Mouse (Mus musculus) hindbrain, embryonic 16.5 days (tissue): ENCODE measurements at regions not wholly inside any gene's neighbourhood (a gene's known extent, or its start where the extent isn't known, plus 50 kb on each side); places are given as distances from the start of the nearest gene placed in this dataset.

Experiments used
- ATAC-seq: fragments of 200-750 bp; cut with Nextera tagmentation; 2 replicates; pipeline ENCODE4 v1.8.0; 2017; ENCODE audit warnings: moderate TSS enrichment, moderate library complexity
- H3K27ac ChIP-seq: fragments of 300-500 bp; sonication (generic); 2 replicates; pipeline ENCODE4 v1.5.1; 2014; ENCODE audit warnings: low read depth, mild to moderate bottlenecking, control low read depth, low read length, moderate library complexity
- H3K27me3 ChIP-seq: fragments of 300-500 bp; sonication (generic); replicated peaks from 2 replicates; pipeline ENCODE4 v1.6.1; 2014; ENCODE audit warnings: low read length; ENCODE audit not compliant: control insufficient read depth, insufficient read depth
- H3K36me3 ChIP-seq: fragments of 300-500 bp; sonication (generic); 2 replicates; pipeline ENCODE4 v1.6.1; 2014; ENCODE audit warnings: mild to moderate bottlenecking, low read length, moderate library complexity, mixed read lengths; ENCODE audit not compliant: control insufficient read depth, insufficient read depth
- H3K4me1 ChIP-seq: fragments of 300-500 bp; sonication (generic); 2 replicates; pipeline ENCODE4 v1.6.1; 2014; ENCODE audit warnings: low read depth, low read length; ENCODE audit not compliant: control insufficient read depth, insufficient read depth
- H3K4me2 ChIP-seq: fragments of 300-500 bp; sonication (generic); 2 replicates; pipeline ENCODE4 v1.6.1; 2014; ENCODE audit warnings: mild to moderate bottlenecking, low read length, control low read depth, moderate library complexity
- H3K4me3 ChIP-seq: fragments of 300-500 bp; sonication (generic); 2 replicates; pipeline ENCODE4 v1.5.1; 2014; ENCODE audit warnings: mild to moderate bottlenecking, low read length, control low read depth, moderate library complexity
- H3K9ac ChIP-seq: fragments of 300-500 bp; sonication (generic); 2 replicates; pipeline ENCODE4 v1.6.1; 2014; ENCODE audit warnings: low read depth, mild to moderate bottlenecking, control low read depth, low read length, moderate library complexity
- H3K9me3 ChIP-seq: fragments of 300-500 bp; sonication (generic); 2 replicates; pipeline ENCODE4 v1.6.1; 2014; ENCODE audit warnings: mild to moderate bottlenecking, low read length, moderate library complexity; ENCODE audit not compliant: control insufficient read depth
- WGBS: fragments of 180-500 bp; shearing (Covaris S2); extraction: QIAGEN DNeasy Blood & Tissue Kit; methylation state at CpG from one replicate; pipeline ENCODE4 v1.1.7; 2014; 5-methylcytosine and 5-hydroxymethylcytosine counted together

- WGBS: 88% methylated on average over 2 of the region's 2 CpGs
Measured at GRCm38 (mm10) chr8:31616501-31616900, 1812.0 kb upstream of the 5930422O12Rik start.

DNA sequence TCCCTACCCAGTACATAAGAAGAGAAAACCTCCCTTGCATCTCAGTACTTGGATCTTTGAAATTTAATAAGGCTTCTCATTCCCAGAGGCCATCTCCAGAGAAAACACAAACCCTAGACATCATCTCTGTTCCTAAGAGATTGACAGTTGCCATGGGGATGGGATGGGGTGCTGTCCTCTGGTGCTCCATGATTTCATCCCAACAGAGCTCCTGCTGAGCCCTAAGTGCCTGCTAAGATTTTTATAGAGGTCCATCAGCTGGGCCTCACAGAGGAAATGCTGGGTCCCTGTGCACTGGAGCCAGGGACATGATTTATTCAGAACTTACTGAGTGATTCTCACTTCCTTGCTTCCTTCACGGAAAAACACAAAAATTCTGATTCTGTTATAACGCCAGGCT is 1800.8 kb upstream of the 5930422O12Rik start:
- Histone ChIP-seq H3K36me3 (no peaks in the 10 kb centered on the region), H3K27me3 (no peaks in the 10 kb centered on the region), H3K4me1 (no peaks in the 10 kb centered on the region), H3K4me2 (no peak overlapping the region), H3K4me3 (no peak overlapping the region), H3K9me3 (no peaks in the 10 kb centered on the region), H3K27ac (no peak overlapping the region), H3K9ac (no peak overlapping the region)
- ATAC-seq: no peak
- WGBS: 78% methylated on average over 2 of the region's 2 CpGs

More at GRCm38 (mm10) chr8:31616501-31616900, 1812.0 kb upstream of the 5930422O12Rik start:
- ATAC-seq: no peak
- Histone ChIP-seq H3K4me1 (no peaks in the 10 kb centered on the region), H3K27me3 (no peaks in the 10 kb centered on the region), H3K27ac (no peak overlapping the region), H3K36me3 (no peaks in the 10 kb centered on the region), H3K4me3 (no peak overlapping the region), H3K9ac (no peak overlapping the region), H3K4me2 (no peak overlapping the region), H3K9me3 (no peaks in the 10 kb centered on the region)

GRCm38 (mm10) chr8:31628146-31628545 is 1800.4 kb upstream of the 5930422O12Rik start:
- ATAC-seq: no peak
- Histone ChIP-seq H3K27me3 (no peaks in the 10 kb centered on the region), H3K4me2 (no peak overlapping the region), H3K4me3 (no peak overlapping the region), H3K27ac (no peak overlapping the region), H3K9ac (no peak overlapping the region), H3K36me3 (no peaks in the 10 kb centered on the region), H3K4me1 (no peaks in the 10 kb centered on the region), H3K9me3 (no peaks in the 10 kb centered on the region)
- 84% methylated on average over 2 of the region's 2 CpGs for WGBS

- Histone ChIP-seq H3K4me3 (no peak overlapping the region), H3K36me3 (no peaks in the 10 kb centered on the region), H3K4me2 (no peak overlapping the region), H3K4me1 (no peaks in the 10 kb centered on the region), H3K27ac (no peak overlapping the region), H3K9ac (no peak overlapping the region), H3K27me3 (no peaks in the 10 kb centered on the region), H3K9me3 (no peaks in the 10 kb centered on the region)
- WGBS: 80% methylated on average over 3 of the region's 3 CpGs
- no peak for ATAC-seq
Measured at GRCm38 (mm10) chr8:31638417-31638816, 1790.1 kb upstream of the 5930422O12Rik start.

GRCm38 (mm10) chr8:31663717-31664116 is 1764.8 kb upstream of the 5930422O12Rik start:
- Histone ChIP-seq H3K27me3 (no peaks in the 10 kb centered on the region), H3K4me2 (no peak overlapping the region), H3K36me3 (no peaks in the 10 kb centered on the region), H3K4me1 (no peaks in the 10 kb centered on the region), H3K27ac (no peak overlapping the region), H3K4me3 (no peak overlapping the region), H3K9ac (no peak overlapping the region), H3K9me3 (no peaks in the 10 kb centered on the region)
- ATAC-seq: no peak

DNA sequence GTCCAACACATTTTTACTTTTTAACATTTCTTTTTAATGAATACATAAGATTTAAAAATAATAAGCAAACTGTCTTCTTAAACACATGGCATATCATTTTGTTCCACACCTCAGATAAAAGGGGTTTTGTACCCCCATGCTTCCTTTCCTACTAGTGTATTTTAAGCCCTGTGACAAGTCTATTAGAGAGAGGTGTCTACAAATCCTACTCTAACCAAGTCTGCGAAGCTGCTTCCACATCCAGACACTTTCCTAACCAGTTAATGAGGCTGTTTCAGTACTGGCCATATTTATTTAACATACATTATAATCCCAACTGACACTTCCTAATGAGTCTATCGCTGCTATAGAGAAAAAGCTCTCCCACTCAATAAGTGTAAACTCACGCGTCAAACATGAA is 1763.0 kb upstream of the 5930422O12Rik start:
- Histone ChIP-seq H3K36me3 (no peaks in the 10 kb centered on the region), H3K4me3 (no peak overlapping the region), H3K27me3 (no peaks in the 10 kb centered on the region), H3K9me3 (no peaks in the 10 kb centered on the region), H3K9ac (no peak overlapping the region), H3K27ac (no peak overlapping the region), H3K4me1 (no peaks in the 10 kb centered on the region), H3K4me2 (no peak overlapping the region)
- ATAC-seq: no peak
- WGBS: 68% methylated on average over 4 of the region's 4 CpGs

- H3K4me3 ChIP-seq: no peak overlapping the region
- no peaks in the 10 kb centered on the region for H3K4me1 ChIP-seq
- no peaks in the 10 kb centered on the region for H3K9me3 ChIP-seq
- H3K4me2 ChIP-seq: no peak overlapping the region
- H3K9ac ChIP-seq: no peak overlapping the region
- 89% methylated on average over 2 of the region's 2 CpGs for WGBS
- no peak for ATAC-seq
- no peaks in the 10 kb centered on the region for H3K27me3 ChIP-seq
- no peak overlapping the region for H3K27ac ChIP-seq
- H3K36me3 ChIP-seq: no peaks in the 10 kb centered on the region
Measured at GRCm38 (mm10) chr8:31704168-31704567, 1724.3 kb upstream of the 5930422O12Rik start.

- 78% methylated on average over 15 of the region's 15 CpGs for WGBS
- Histone ChIP-seq H3K9ac (no peak overlapping the region), H3K4me1 (no peaks in the 10 kb centered on the region), H3K9me3 (no peaks in the 10 kb centered on the region), H3K36me3 (no peaks in the 10 kb centered on the region), H3K4me3 (no peak overlapping the region), H3K4me2 (peak overlapping the region; percentile 5; the same call in 1 of the 2 replicates), H3K27ac (no peak overlapping the region), H3K27me3 (no peaks in the 10 kb centered on the region)
- no peak for ATAC-seq
Measured at GRCm38 (mm10) chr8:31713321-31714076, 1715.0 kb upstream of the 5930422O12Rik start.

- no peak overlapping the region for H3K4me3 ChIP-seq
- H3K4me1 ChIP-seq: no peaks in the 10 kb centered on the region
- H3K27me3 ChIP-seq: no peaks in the 10 kb centered on the region
- H3K9me3 ChIP-seq: no peaks in the 10 kb centered on the region
- no peak overlapping the region for H3K9ac ChIP-seq
- WGBS: 46% methylated on average over 2 of the region's 2 CpGs
- no peak overlapping the region for H3K27ac ChIP-seq
- ATAC-seq: no peak
- no peaks in the 10 kb centered on the region for H3K36me3 ChIP-seq
- H3K4me2 ChIP-seq: no peak overlapping the region
Measured at GRCm38 (mm10) chr8:31714077-31714458, 1714.4 kb upstream of the 5930422O12Rik start.
